Mouse (Mus musculus): ENCODE measurements around the gene B230307C23Rik. TPM values are rescaled to one million over a fixed set of nuclear protein-coding genes. Genes with fewer than 3 reads are reported as not detected.

B230307C23Rik gene
- polyA plus RNA-seq, 1 experiment from 2014 or later: 22.8 TPM

DNA sequence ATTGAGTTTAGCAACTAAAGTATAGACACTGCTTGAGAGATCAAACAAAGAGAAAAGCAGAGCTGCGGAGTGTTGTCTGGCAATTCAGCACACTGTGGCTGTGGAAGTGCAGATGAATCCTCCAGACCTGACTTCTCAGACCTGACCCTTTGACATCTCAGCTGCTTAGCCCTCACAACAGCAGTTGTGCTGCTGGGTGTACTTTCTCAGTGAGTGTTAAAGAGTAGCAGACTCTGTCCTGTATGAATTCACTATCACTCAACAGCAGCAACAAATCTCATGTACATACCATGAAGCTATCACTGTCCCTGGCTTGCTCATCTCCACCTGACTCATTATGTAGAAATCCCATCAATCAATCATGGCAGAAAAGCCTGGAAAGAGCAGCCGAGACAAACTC lies 41.1 kb upstream of the B230307C23Rik start:
- 80% methylated on average over 2 of the region's 2 CpGs for WGBS
- no peak overlapping the region for H3K9ac ChIP-seq (ENCODE audit: low read depth, low read length)

DNA sequence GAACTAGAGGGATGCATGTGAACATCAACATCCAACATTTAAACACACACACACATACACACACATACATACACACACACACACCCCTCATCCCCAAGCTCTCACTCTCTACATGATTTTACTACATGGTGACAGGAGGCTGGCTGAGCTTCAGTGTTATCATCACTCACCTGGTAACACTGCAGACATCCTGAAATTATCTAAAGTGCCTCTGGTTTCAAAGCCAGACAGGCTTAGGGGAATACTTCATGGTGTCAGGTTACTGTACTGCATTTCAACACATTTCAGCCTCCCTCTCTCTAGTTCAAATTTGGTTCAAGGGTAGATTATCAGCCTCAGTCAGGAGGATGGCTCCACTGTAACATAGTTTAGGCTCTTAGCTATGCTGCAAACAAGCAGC lies 39.5 kb upstream of the B230307C23Rik start:
- ATAC-seq: no peak

More for the DNA sequence above, 41.1 kb upstream of the B230307C23Rik start:
- no peak overlapping the region for H3K4me3 ChIP-seq (ENCODE audit: low read depth, low read length)
- TF ChIP-seq CTCF (IDR thresholded peaks at IDR 0.05; ENCODE audit: low read depth): no peak
- H3K36me3 ChIP-seq (ENCODE audit: control insufficient read depth, insufficient read depth): peaks cover 35% of the 10 kb centered on the region
- H3K4me1 ChIP-seq (replicated peaks; ENCODE audit: control insufficient read depth, insufficient read depth, low read length): peaks cover 10% of the 10 kb centered on the region; the same call in 1 of the 2 replicates
- no peaks in the 10 kb centered on the region for H3K9me3 ChIP-seq (ENCODE audit: control insufficient read depth)
- no peak overlapping the region; the same call in 1 of the 2 replicates for H3K27ac ChIP-seq (ENCODE audit: low read depth, low read length)
- ATAC-seq: no peak
- no peak overlapping the region for H3K4me2 ChIP-seq (replicated peaks; ENCODE audit: low read depth)
- H3K27me3 ChIP-seq (replicated peaks; ENCODE audit: control insufficient read depth, insufficient read depth, low read length): no peaks in the 10 kb centered on the region

DNA sequence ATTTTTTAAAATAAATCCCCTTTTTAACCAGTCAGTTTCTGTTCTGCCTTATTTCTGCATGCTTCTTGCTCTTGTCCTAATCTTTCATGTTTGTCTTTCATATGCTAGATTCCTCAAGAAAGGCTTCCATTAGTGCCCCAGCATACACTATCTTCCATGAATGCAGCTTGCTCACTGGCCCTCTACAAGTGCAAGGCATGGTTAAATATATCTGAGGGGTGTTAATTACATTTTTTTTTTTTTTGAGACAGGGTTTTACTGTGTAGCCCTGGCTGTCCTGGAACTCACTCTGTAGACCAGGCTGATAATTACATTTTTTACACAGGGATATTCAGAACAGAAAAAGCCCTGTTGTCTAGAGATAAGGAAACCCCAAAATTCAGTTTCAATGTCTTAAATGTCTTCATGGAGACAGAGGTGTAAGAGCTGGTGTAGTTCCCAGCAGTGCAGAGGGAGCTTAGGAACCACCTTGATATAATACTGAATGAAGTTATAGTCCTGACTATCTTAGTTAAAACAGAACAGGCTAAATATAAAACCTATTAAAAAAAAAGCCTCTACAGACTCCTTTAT lies 38.6 kb upstream of the B230307C23Rik start:
- H3K9ac ChIP-seq (ENCODE audit: low read depth, low read length): no peak overlapping the region
- H3K36me3 ChIP-seq (ENCODE audit: control insufficient read depth, insufficient read depth): peaks cover 15% of the 10 kb centered on the region
- no peak overlapping the region for H3K4me2 ChIP-seq (replicated peaks; ENCODE audit: low read depth)
- no peak for ATAC-seq
- H3K4me3 ChIP-seq (ENCODE audit: low read depth, low read length): no peak overlapping the region
- TF ChIP-seq CTCF (IDR thresholded peaks at IDR 0.05; ENCODE audit: low read depth): no peak
- H3K9me3 ChIP-seq (ENCODE audit: control insufficient read depth): no peaks in the 10 kb centered on the region
- no peaks in the 10 kb centered on the region for H3K27me3 ChIP-seq (replicated peaks; ENCODE audit: control insufficient read depth, insufficient read depth, low read length)
- peaks cover 10% of the 10 kb centered on the region; the same call in 1 of the 2 replicates for H3K4me1 ChIP-seq (replicated peaks; ENCODE audit: control insufficient read depth, insufficient read depth, low read length)
- no peak overlapping the region for H3K27ac ChIP-seq (ENCODE audit: low read depth, low read length)

More for the DNA sequence above, 39.5 kb upstream of the B230307C23Rik start:
- Histone ChIP-seq H3K4me1 (replicated peaks; ENCODE audit: control insufficient read depth, insufficient read depth, low read length) (peaks cover 10% of the 10 kb centered on the region; the same call in 1 of the 2 replicates), H3K9ac (ENCODE audit: low read depth, low read length) (no peak overlapping the region), H3K36me3 (ENCODE audit: control insufficient read depth, insufficient read depth) (peaks cover 19% of the 10 kb centered on the region), H3K4me3 (ENCODE audit: low read depth, low read length) (no peak overlapping the region), H3K27me3 (replicated peaks; ENCODE audit: control insufficient read depth, insufficient read depth, low read length) (no peaks in the 10 kb centered on the region), H3K4me2 (replicated peaks; ENCODE audit: low read depth) (no peak overlapping the region), H3K9me3 (ENCODE audit: control insufficient read depth) (no peaks in the 10 kb centered on the region), H3K27ac (ENCODE audit: low read depth, low read length) (no peak overlapping the region)
- no peak for TF ChIP-seq CTCF (IDR thresholded peaks at IDR 0.05; ENCODE audit: low read depth)

DNA sequence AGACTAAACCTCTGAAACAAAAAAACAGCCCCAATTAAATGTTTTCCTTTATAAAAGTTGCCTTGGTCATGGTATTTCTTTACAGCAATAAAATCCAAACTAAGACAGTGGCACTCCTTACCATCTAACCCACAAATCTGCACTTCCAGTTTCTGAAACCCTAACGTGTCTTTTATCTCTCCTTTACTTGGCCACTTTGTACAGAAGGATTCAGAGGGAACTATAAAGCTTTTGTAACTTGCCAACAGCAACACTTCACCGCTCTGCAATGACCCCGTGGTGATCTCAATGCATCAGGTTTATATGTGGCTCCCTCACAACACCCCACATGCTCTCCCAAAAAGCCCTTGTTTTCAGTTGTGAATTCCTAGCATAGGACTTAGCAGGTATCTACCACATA lies 36.8 kb upstream of the B230307C23Rik start:
- TF ChIP-seq CTCF (IDR thresholded peaks at IDR 0.05; ENCODE audit: low read depth): no peak
- ATAC-seq: no peak

DNA sequence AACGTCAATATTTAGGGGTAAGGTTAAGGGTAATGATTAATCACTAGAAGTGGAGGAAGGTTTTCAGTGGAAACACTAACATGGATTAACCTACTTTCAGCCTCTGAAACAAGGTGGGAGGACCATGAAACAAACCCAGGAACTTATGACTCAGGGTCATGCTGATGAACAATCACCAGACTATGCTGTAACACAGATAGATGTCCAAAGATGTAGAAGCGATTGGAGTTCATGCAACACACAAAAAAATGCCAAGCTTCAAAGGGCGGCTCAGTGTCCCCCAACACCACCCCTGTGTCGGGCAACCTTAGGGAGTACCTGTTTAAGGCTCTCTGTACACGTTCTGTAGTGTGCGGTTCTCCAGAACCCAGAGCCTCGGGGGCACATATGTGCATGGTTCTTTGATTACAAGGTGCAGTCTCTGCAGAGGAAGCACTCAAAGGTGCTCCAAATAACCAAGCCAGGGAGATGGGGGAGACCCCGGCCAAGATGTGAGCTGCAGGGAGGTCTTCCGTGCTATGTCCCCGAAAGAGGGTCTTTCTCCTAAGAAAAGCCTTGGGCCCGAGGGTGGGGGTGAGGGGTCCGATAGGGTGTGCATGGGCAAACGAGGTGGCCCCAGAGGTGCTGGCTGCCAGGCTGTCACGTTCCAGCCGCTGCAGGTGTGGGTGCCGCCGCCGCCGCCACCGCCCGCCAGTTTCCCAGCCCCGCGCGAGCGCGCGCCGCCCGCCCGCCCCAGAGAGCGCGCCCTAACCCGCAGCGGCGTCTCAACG lies 35.5 kb upstream of the B230307C23Rik start:
- peaks cover 1% of the 10 kb centered on the region; the same call in 1 of the 2 replicates for H3K36me3 ChIP-seq (ENCODE audit: control insufficient read depth, insufficient read depth)

More for the DNA sequence above, 36.8 kb upstream of the B230307C23Rik start:
- H3K9ac ChIP-seq (ENCODE audit: low read depth, low read length): no peak overlapping the region
- WGBS: 85% methylated on average over 3 of the region's 3 CpGs
- H3K4me2 ChIP-seq (replicated peaks; ENCODE audit: low read depth): 0 out of 2 replicates have a peak overlapping the region, but pooled peaks have one; percentile 85
- no peak overlapping the region for H3K4me3 ChIP-seq (ENCODE audit: low read depth, low read length)
- H3K27me3 ChIP-seq (replicated peaks; ENCODE audit: control insufficient read depth, insufficient read depth, low read length): no peaks in the 10 kb centered on the region
- H3K4me1 ChIP-seq (replicated peaks; ENCODE audit: control insufficient read depth, insufficient read depth, low read length): peaks cover 8% of the 10 kb centered on the region; the same call in 1 of the 2 replicates
- H3K9me3 ChIP-seq (ENCODE audit: control insufficient read depth): no peaks in the 10 kb centered on the region
- no peak overlapping the region for H3K27ac ChIP-seq (ENCODE audit: low read depth, low read length)
- H3K36me3 ChIP-seq (ENCODE audit: control insufficient read depth, insufficient read depth): peaks cover 11% of the 10 kb centered on the region

DNA sequence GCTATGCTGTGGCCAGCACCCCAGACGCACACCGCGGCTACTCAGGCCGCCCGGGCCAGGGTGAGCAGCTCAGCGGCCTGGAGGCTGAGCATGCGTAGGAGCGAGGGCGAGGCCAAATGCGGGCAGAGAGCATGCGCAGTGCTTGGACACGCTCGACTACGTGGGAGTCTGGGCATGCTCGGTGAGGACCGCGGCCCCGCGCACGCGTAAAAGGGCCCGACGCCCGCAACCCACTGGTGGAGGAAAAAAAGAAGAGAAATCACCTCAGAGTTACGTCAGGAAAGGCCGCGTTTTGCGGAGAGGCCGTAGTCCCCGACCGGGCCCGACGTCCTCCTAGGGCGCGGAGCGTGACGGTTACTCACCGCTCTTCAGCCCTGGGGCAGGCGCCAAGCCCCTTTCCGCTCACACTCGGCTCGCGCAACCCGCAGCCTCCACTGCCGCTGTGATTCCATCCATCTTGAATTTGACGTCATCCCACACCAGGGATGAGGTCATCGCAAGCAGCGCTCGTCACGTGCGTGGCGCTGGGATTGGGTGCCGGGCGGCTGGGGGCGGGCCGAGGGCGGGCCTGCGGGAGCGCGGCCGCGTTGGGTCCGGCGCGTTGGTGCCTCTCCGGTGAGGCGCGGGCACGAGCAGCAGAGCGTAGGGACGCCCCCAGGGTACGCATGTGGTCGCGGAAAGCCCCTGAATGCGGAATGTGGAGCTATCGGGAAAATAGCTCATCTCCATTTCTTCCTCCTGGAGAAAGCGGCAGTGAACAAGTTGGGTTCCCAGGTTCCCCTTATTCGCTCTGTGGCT lies 34.8 kb upstream of the B230307C23Rik start, which contains the start of the genes C2cd2 and Zbtb21:
TSS of gene C2cd2 (minus strand) at position 448 of the 798 bp plus-strand sequence.
TSS of gene Zbtb21 (minus strand) at position 472 of the 798 bp plus-strand sequence.
- under 1% methylated on average over 78 of the region's 78 CpGs for WGBS
- Histone ChIP-seq H3K27ac (ENCODE audit: low read depth, low read length) (peak within 1 kb of the TSS; percentile 94), H3K9me3 (ENCODE audit: control insufficient read depth) (no peaks in the 10 kb centered on the region), H3K36me3 (ENCODE audit: control insufficient read depth, insufficient read depth) (no peaks in the 10 kb centered on the region), H3K4me3 (ENCODE audit: low read depth, low read length) (peak within 1 kb of the TSS; percentile 72), H3K27me3 (replicated peaks; ENCODE audit: control insufficient read depth, insufficient read depth, low read length) (no peaks in the 10 kb centered on the region), H3K9ac (ENCODE audit: low read depth, low read length) (peak within 1 kb of the TSS; percentile 79), H3K4me1 (replicated peaks; ENCODE audit: control insufficient read depth, insufficient read depth, low read length) (peaks cover 8% of the 10 kb centered on the region; the same call in 1 of the 2 replicates), H3K4me2 (replicated peaks; ENCODE audit: low read depth) (peak within 1 kb of the TSS; percentile 85)
- 0 out of 2 replicates have a peak, but pooled peaks have one; percentile 4 for TF ChIP-seq CTCF (IDR thresholded peaks at IDR 0.05; ENCODE audit: low read depth)
- ATAC-seq: peak; percentile 97

More for the DNA sequence above, 35.5 kb upstream of the B230307C23Rik start:
- Histone ChIP-seq H3K9me3 (ENCODE audit: control insufficient read depth) (no peaks in the 10 kb centered on the region), H3K4me2 (replicated peaks; ENCODE audit: low read depth) (peak overlapping the region; percentile 85), H3K27ac (ENCODE audit: low read depth, low read length) (peak overlapping the region; percentile 94), H3K4me1 (replicated peaks; ENCODE audit: control insufficient read depth, insufficient read depth, low read length) (peaks cover 8% of the 10 kb centered on the region; the same call in 1 of the 2 replicates), H3K4me3 (ENCODE audit: low read depth, low read length) (peak overlapping the region; percentile 72), H3K27me3 (replicated peaks; ENCODE audit: control insufficient read depth, insufficient read depth, low read length) (no peaks in the 10 kb centered on the region), H3K9ac (ENCODE audit: low read depth, low read length) (peak overlapping the region; percentile 79)
- peak; percentile 1; the same call in 1 of the 2 replicates for ATAC-seq
- no peak for TF ChIP-seq CTCF (IDR thresholded peaks at IDR 0.05; ENCODE audit: low read depth)
- 5% methylated on average over 36 of the region's 36 CpGs for WGBS

Measured in intestine, postnatal 0 days (tissue).